ENCODE assay signal across 21 mouse cellular contexts in genomic region chr14:36852972-36853371, GRCm38 (mm10).
DNase-seq lines count a peak whose midpoint lies in the region; ATAC-seq and TF ChIP-seq lines count a peak whose summit lies in the region.
"Had no signal": no experiment of that assay in that cellular context is flagged by ENCODE, and none has a peak within 500 bp of the region (broad histone marks: within the 10 kb centered on the region; RNA-seq: fewer than 3 reads in every experiment).

No protein-coding gene starts in this region.

- H3K36me3 ChIP-seq in limb, embryonic 11.5 days (ENCODE audit: control insufficient read depth, insufficient read depth, low read length), result no peaks in the 10 kb centered on the region
- no peaks in the 10 kb centered on the region for H3K36me3 ChIP-seq in limb, embryonic 10.5 days
- no peaks in the 10 kb centered on the region for H3K36me3 ChIP-seq in myocyte (ENCODE audit: control insufficient read depth, insufficient read depth)
- no peaks in the 10 kb centered on the region for H3K36me3 ChIP-seq in heart, embryonic 10.5 days
- H3K36me3 ChIP-seq: heart, embryonic 15.5 days had no signal

- WGBS in limb, embryonic 11.5 days, result 76% methylated on average over 4 of the region's 4 CpGs
- WGBS in limb, embryonic 10.5 days, result 79% methylated on average over 4 of the region's 4 CpGs
- WGBS in heart, embryonic 10.5 days, result 62% methylated on average over 4 of the region's 4 CpGs

- no peaks in the 10 kb centered on the region for H3K79me2 ChIP-seq in myocyte (ENCODE audit: control insufficient read depth, insufficient read depth)

- H3K27ac ChIP-seq in limb, embryonic 11.5 days (replicated peaks; ENCODE audit: low read depth, low read length), result no peak overlapping the region
- H3K27ac ChIP-seq in limb, embryonic 10.5 days, result no peak overlapping the region
- no peak overlapping the region for H3K27ac ChIP-seq in heart, embryonic 10.5 days
- H3K27ac ChIP-seq: heart, embryonic 15.5 days had no signal

- peak; percentile 20 for DNase-seq in adrenal gland, postnatal 14 days
- DNase-seq in adrenal gland, postnatal 4 days (ENCODE audit: low spot score in 2 of 2), result no peak
- DNase-seq in limb, embryonic 11.5 days (ENCODE audit: low spot score), result peak; percentile 45
- DNase-seq in limb, embryonic 10.5 days (ENCODE audit: low spot score), result no peak
- DNase-seq in embryo, embryonic 10.5 days (ENCODE audit: low spot score), result peak; percentile 45
- no peak for DNase-seq in gastrocnemius, adult 18-20 months (ENCODE audit: low spot score)
- no peak for DNase-seq in heart, embryonic 10.5 days (ENCODE audit: low spot score)
- DNase-seq: cerebellum, adult 2 months; gastrocnemius, postnatal 14 days; heart, adult 18-20 months; heart, postnatal 4 days; kidney, adult 2 months; lung, adult 18-20 months; lung, postnatal 36 days; right cerebral cortex, postnatal 25 days; thymus, adult 2 months had no signal

- no peak overlapping the region for H3K9ac ChIP-seq in limb, embryonic 11.5 days (ENCODE audit: low read length)
- H3K9ac ChIP-seq: heart, embryonic 15.5 days had no signal

- no peaks in the 10 kb centered on the region for H3K4me1 ChIP-seq in limb, embryonic 11.5 days (ENCODE audit: control insufficient read depth, insufficient read depth, low read length)
- H3K4me1 ChIP-seq in limb, embryonic 10.5 days, result no peaks in the 10 kb centered on the region
- H3K4me1 ChIP-seq in heart, embryonic 10.5 days, result no peaks in the 10 kb centered on the region
- H3K4me1 ChIP-seq: heart, embryonic 15.5 days had no signal

- TF ChIP-seq POLR2A in myocyte (IDR thresholded peaks at IDR 0.05; ENCODE audit: insufficient read length, low read depth), result no peak

- ATAC-seq in limb, embryonic 11.5 days (ENCODE audit: insufficient number of reproducible peaks, low FRiP score, low TSS enrichment, low read depth), result no peak
- ATAC-seq: activated CD4-positive, CD25-positive, alpha-beta regulatory T cell, adult 4 months; midbrain, embryonic 16.5 days had no signal

- H3K27me3 ChIP-seq in limb, embryonic 11.5 days (ENCODE audit: control insufficient read depth, insufficient read depth, low read length), result no peaks in the 10 kb centered on the region
- no peaks in the 10 kb centered on the region for H3K27me3 ChIP-seq in limb, embryonic 10.5 days (ENCODE audit: low read depth, poor library complexity, severe bottlenecking)
- H3K27me3 ChIP-seq in myocyte (ENCODE audit: control insufficient read depth, insufficient read depth, insufficient read length), result no peaks in the 10 kb centered on the region
- H3K27me3 ChIP-seq in heart, embryonic 10.5 days (ENCODE audit: insufficient read depth, poor library complexity, severe bottlenecking), result no peaks in the 10 kb centered on the region
- H3K27me3 ChIP-seq: heart, embryonic 15.5 days had no signal

- H3ac ChIP-seq in myocyte (ENCODE audit: control insufficient read depth, insufficient read length), result no peak overlapping the region

- H3K9me3 ChIP-seq in limb, embryonic 11.5 days (ENCODE audit: control insufficient read depth, low read length), result no peaks in the 10 kb centered on the region
- no peaks in the 10 kb centered on the region for H3K9me3 ChIP-seq in limb, embryonic 10.5 days (replicated peaks)
- H3K9me3 ChIP-seq in heart, embryonic 10.5 days, result no peaks in the 10 kb centered on the region
- H3K9me3 ChIP-seq: heart, embryonic 15.5 days had no signal

- H3K4me2 ChIP-seq in limb, embryonic 11.5 days (ENCODE audit: low read depth, severe bottlenecking), result no peak overlapping the region
- no peak overlapping the region for H3K4me2 ChIP-seq in myocyte (ENCODE audit: low read depth)
- H3K4me2 ChIP-seq: heart, embryonic 15.5 days; liver, embryonic 11.5 days had no signal

- H3K4me3 ChIP-seq in limb, embryonic 11.5 days (ENCODE audit: low read depth, low read length), result no peak overlapping the region
- no peak overlapping the region for H3K4me3 ChIP-seq in limb, embryonic 10.5 days
- no peak overlapping the region for H3K4me3 ChIP-seq in myocyte
- no peak overlapping the region for H3K4me3 ChIP-seq in heart, embryonic 10.5 days
- H3K4me3 ChIP-seq: heart, embryonic 15.5 days had no signal

TF ChIP-seq in myocyte, 11 proteins besides CTCF, POLR2A, EP300 and RAD21:
- TF ChIP-seq REST (IDR thresholded peaks at IDR 0.05; ENCODE audit: insufficient read depth, insufficient read length) (peak; percentile 78), USF1 (IDR thresholded peaks at IDR 0.05; ENCODE audit: low read depth) (peak; percentile 82), MYOD1 (IDR thresholded peaks at IDR 0.05; ENCODE audit: control insufficient read depth in 1 of 3, insufficient read length in 2 of 3, low read depth in 2 of 3) (no peak)

Comparison
In these comparisons a context has a peak if more than half of its experiments do, and no peak if none do; other contexts are left out.
1. DNase-seq: peak in adrenal gland, postnatal 14 days (single experiment), limb, embryonic 11.5 days (single experiment) and embryo, embryonic 10.5 days (single experiment); none in adrenal gland, postnatal 4 days (0 of 2), limb, embryonic 10.5 days (single experiment), gastrocnemius, adult 18-20 months (single experiment) and heart, embryonic 10.5 days (single experiment).